Mouse (Mus musculus) liver, embryonic 16.5 days (tissue): ENCODE measurements at regions not wholly inside any gene's neighbourhood (a gene's known extent, or its start where the extent isn't known, plus 50 kb on each side); places are given as distances from the start of the nearest gene placed in this dataset.

Experiments used
- ATAC-seq: fragments of 200-750 bp; cut with Nextera tagmentation; 2 replicates; pipeline ENCODE4 v1.8.0; 2017; ENCODE audit warnings: low read depth, mild to moderate bottlenecking, moderate number of reproducible peaks, moderate library complexity
- H3K27ac ChIP-seq: fragments of 300-500 bp; sonication (generic); 2 replicates; pipeline ENCODE4 v1.5.1; 2014; ENCODE audit warnings: mild to moderate bottlenecking, low read length
- H3K27me3 ChIP-seq: fragments of 300-500 bp; sonication (generic); 2 replicates; pipeline ENCODE4 v1.6.1; 2014; ENCODE audit warnings: low read depth, low read length, mixed read lengths; ENCODE audit not compliant: control insufficient read depth, insufficient read depth
- H3K36me3 ChIP-seq: fragments of 300-500 bp; sonication (generic); 2 replicates; pipeline ENCODE4 v1.6.1; 2014; ENCODE audit warnings: mild to moderate bottlenecking; ENCODE audit not compliant: control insufficient read depth, insufficient read depth
- H3K4me1 ChIP-seq: fragments of 300-500 bp; sonication (generic); 2 replicates; pipeline ENCODE4 v1.6.1; 2014; ENCODE audit warnings: low read depth, low read length, mixed read lengths; ENCODE audit not compliant: control insufficient read depth
- H3K4me2 ChIP-seq: fragments of 300-500 bp; sonication (generic); 2 replicates; pipeline ENCODE4 v1.6.1; 2014; ENCODE audit warnings: low read depth, low read length, mixed read lengths
- H3K4me3 ChIP-seq: fragments of 300-500 bp; sonication (generic); 2 replicates; pipeline ENCODE4 v1.5.1; 2014; ENCODE audit warnings: low read depth, mild to moderate bottlenecking, low read length
- H3K9ac ChIP-seq: fragments of 300-500 bp; sonication (generic); 2 replicates; pipeline ENCODE4 v1.6.1; 2014; ENCODE audit warnings: low read depth, low read length
- H3K9me3 ChIP-seq: fragments of 300-500 bp; sonication (generic); replicated peaks from 2 replicates; pipeline ENCODE4 v1.6.1; 2016; ENCODE audit warnings: low read length; ENCODE audit not compliant: control insufficient read depth
- WGBS: fragments of 180-500 bp; shearing (Covaris S2); extraction: QIAGEN DNeasy Blood & Tissue Kit; methylation state at CpG from one replicate; pipeline ENCODE4 v1.1.7; 2014; ENCODE audit not compliant: insufficient replicate concordance; 5-methylcytosine and 5-hydroxymethylcytosine counted together

GRCm38 (mm10) chr13:72209946-72210456 is 246.5 kb upstream of the Irx1 start:
- Histone ChIP-seq H3K27me3 (no peaks in the 10 kb centered on the region), H3K4me3 (no peak overlapping the region), H3K36me3 (no peaks in the 10 kb centered on the region), H3K27ac (no peak overlapping the region), H3K4me2 (no peak overlapping the region), H3K9ac (no peak overlapping the region), H3K4me1 (no peaks in the 10 kb centered on the region), H3K9me3 (no peaks in the 10 kb centered on the region)
- ATAC-seq = no peak
- 23% methylated on average over 10 of the region's 10 CpGs for WGBS

- H3K4me2 ChIP-seq = no peak overlapping the region
Measured at GRCm38 (mm10) chr13:72210474-72211309, 247.2 kb upstream of the Irx1 start.

GRCm38 (mm10) chr13:72211716-72212115 is 248.2 kb upstream of the Irx1 start:
- Histone ChIP-seq H3K27ac (no peak overlapping the region), H3K9me3 (no peaks in the 10 kb centered on the region), H3K4me3 (no peak overlapping the region), H3K9ac (no peak overlapping the region), H3K27me3 (no peaks in the 10 kb centered on the region), H3K36me3 (no peaks in the 10 kb centered on the region), H3K4me2 (no peak overlapping the region), H3K4me1 (no peaks in the 10 kb centered on the region)
- 61% methylated on average over 4 of the region's 4 CpGs for WGBS
- ATAC-seq = no peak

More at GRCm38 (mm10) chr13:72210474-72211309, 247.2 kb upstream of the Irx1 start:
- no peak for ATAC-seq
- 44% methylated on average over 7 of the region's 7 CpGs for WGBS
- no peaks in the 10 kb centered on the region for H3K36me3 ChIP-seq
- H3K4me1 ChIP-seq = no peaks in the 10 kb centered on the region
- H3K9ac ChIP-seq = no peak overlapping the region
- no peaks in the 10 kb centered on the region for H3K9me3 ChIP-seq
- no peak overlapping the region for H3K27ac ChIP-seq
- no peaks in the 10 kb centered on the region for H3K27me3 ChIP-seq
- no peak overlapping the region for H3K4me3 ChIP-seq

GRCm38 (mm10) chr13:72212747-72213146 is 249.2 kb upstream of the Irx1 start:
- Histone ChIP-seq H3K36me3 (no peaks in the 10 kb centered on the region), H3K9me3 (no peaks in the 10 kb centered on the region), H3K4me2 (no peak overlapping the region), H3K27me3 (no peaks in the 10 kb centered on the region), H3K27ac (no peak overlapping the region), H3K4me1 (no peaks in the 10 kb centered on the region), H3K9ac (no peak overlapping the region), H3K4me3 (no peak overlapping the region)
- no peak for ATAC-seq
- 50% methylated on average over 2 of the region's 2 CpGs for WGBS

GRCm38 (mm10) chr13:72219329-72219728 is 255.8 kb upstream of the Irx1 start:
- Histone ChIP-seq H3K9me3 (no peaks in the 10 kb centered on the region), H3K36me3 (no peaks in the 10 kb centered on the region), H3K4me1 (no peaks in the 10 kb centered on the region), H3K9ac (no peak overlapping the region), H3K27me3 (no peaks in the 10 kb centered on the region), H3K4me2 (no peak overlapping the region), H3K4me3 (no peak overlapping the region), H3K27ac (no peak overlapping the region)
- no peak for ATAC-seq
- 58% methylated on average over 2 of the region's 2 CpGs for WGBS

- ATAC-seq = no peak
- no peaks in the 10 kb centered on the region for H3K36me3 ChIP-seq
- WGBS = 70% methylated on average over 1 of the region's 1 CpGs
Measured at GRCm38 (mm10) chr13:72227102-72227501, 263.6 kb upstream of the Irx1 start.

GRCm38 (mm10) chr13:72231032-72231591 is 267.6 kb upstream of the Irx1 start:
- no peak for ATAC-seq
- 56% methylated on average over 4 of the region's 4 CpGs for WGBS
- H3K27ac ChIP-seq = no peak overlapping the region
- H3K27me3 ChIP-seq = no peaks in the 10 kb centered on the region
- H3K4me1 ChIP-seq = no peaks in the 10 kb centered on the region
- no peak overlapping the region for H3K4me3 ChIP-seq
- no peaks in the 10 kb centered on the region for H3K9me3 ChIP-seq
- H3K36me3 ChIP-seq = no peaks in the 10 kb centered on the region
- H3K9ac ChIP-seq = no peak overlapping the region
- no peak overlapping the region for H3K4me2 ChIP-seq

More at GRCm38 (mm10) chr13:72227102-72227501, 263.6 kb upstream of the Irx1 start:
- Histone ChIP-seq H3K4me2 (no peak overlapping the region), H3K27me3 (no peaks in the 10 kb centered on the region), H3K27ac (no peak overlapping the region), H3K4me3 (no peak overlapping the region), H3K4me1 (no peaks in the 10 kb centered on the region), H3K9me3 (no peaks in the 10 kb centered on the region), H3K9ac (no peak overlapping the region)

GRCm38 (mm10) chr13:72232080-72232479 is 268.6 kb upstream of the Irx1 start:
- no peak for ATAC-seq

GRCm38 (mm10) chr13:72241919-72242318 is 278.4 kb upstream of the Irx1 start:
- WGBS = 37% methylated on average over 3 of the region's 3 CpGs
- Histone ChIP-seq H3K4me3 (no peak overlapping the region), H3K36me3 (no peaks in the 10 kb centered on the region), H3K9ac (no peak overlapping the region), H3K27me3 (no peaks in the 10 kb centered on the region), H3K4me1 (no peaks in the 10 kb centered on the region), H3K27ac (no peak overlapping the region), H3K4me2 (no peak overlapping the region), H3K9me3 (no peaks in the 10 kb centered on the region)
- ATAC-seq = no peak

More at GRCm38 (mm10) chr13:72232080-72232479, 268.6 kb upstream of the Irx1 start:
- Histone ChIP-seq H3K9me3 (no peaks in the 10 kb centered on the region), H3K36me3 (no peaks in the 10 kb centered on the region), H3K27ac (no peak overlapping the region), H3K27me3 (no peaks in the 10 kb centered on the region), H3K4me1 (no peaks in the 10 kb centered on the region), H3K9ac (no peak overlapping the region), H3K4me2 (no peak overlapping the region), H3K4me3 (no peak overlapping the region)
